Mouse (Mus musculus) midbrain, postnatal 0 days (tissue): Measurements from ENCODE around the gene Palld. TPM values are rescaled to one million over a fixed set of nuclear protein-coding genes. Genes with fewer than 3 reads are reported as not detected.

ENCODE experiments used
- ATAC-seq: fragments of 200-750 bp; cut with Nextera tagmentation; 2 replicates; pipeline ENCODE4 v1.8.0; 2017; ENCODE audit warnings: moderate number of reproducible peaks, mild to moderate bottlenecking, moderate TSS enrichment, moderate library complexity; ENCODE audit not compliant: low FRiP score
- DNase-seq: peaks from one replicate; pipeline ENCODE4 v3.0.0-alpha.2; 2015; ENCODE audit warnings: low spot score
- H3K27ac ChIP-seq: fragments of 300-500 bp; sonication (generic); 2 replicates; pipeline ENCODE4 v1.5.1; 2014; ENCODE audit warnings: low read depth, mild to moderate bottlenecking, low read length, mixed read lengths
- H3K27me3 ChIP-seq: fragments of 300-500 bp; sonication (generic); 2 replicates; pipeline ENCODE4 v1.6.1; 2014; ENCODE audit warnings: low read length, control low read depth, mixed read lengths; ENCODE audit not compliant: insufficient read depth
- H3K36me3 ChIP-seq: fragments of 300-500 bp; sonication (generic); 2 replicates; pipeline ENCODE4 v1.6.1; 2014; ENCODE audit warnings: low read length, control low read depth, mixed read lengths; ENCODE audit not compliant: insufficient read depth
- H3K4me1 ChIP-seq: fragments of 300-500 bp; sonication (generic); 2 replicates; pipeline ENCODE4 v1.6.1; 2014; ENCODE audit warnings: mild to moderate bottlenecking, control low read depth, antibody characterized with exemption, low read length, mixed read lengths; ENCODE audit not compliant: insufficient read depth
- H3K4me2 ChIP-seq: fragments of 300-500 bp; sonication (generic); 2 replicates; pipeline ENCODE4 v1.6.1; 2014; ENCODE audit warnings: low read depth, mild to moderate bottlenecking, low read length, mixed read lengths; ENCODE audit not compliant: poor library complexity, severe bottlenecking
- H3K4me3 ChIP-seq: fragments of 300-500 bp; sonication (generic); 2 replicates; pipeline ENCODE4 v1.5.1; 2014; ENCODE audit warnings: low read depth, mild to moderate bottlenecking, low read length, moderate library complexity
- H3K9ac ChIP-seq: fragments of 300-500 bp; sonication (generic); replicated peaks from 2 replicates; pipeline ENCODE4 v1.6.1; 2014; ENCODE audit warnings: mild to moderate bottlenecking, low read length, moderate library complexity, mixed read lengths; ENCODE audit not compliant: poor library complexity, severe bottlenecking
- H3K9me3 ChIP-seq: fragments of 300-500 bp; sonication (generic); 2 replicates; pipeline ENCODE4 v1.6.1; 2016; ENCODE audit warnings: low read length, control low read depth
- CTCF ChIP-seq: IDR thresholded peaks from 2 replicates; pipeline ENCODE4 v1.5.1; 2016; ENCODE audit warnings: antibody characterized with exemption, mild to moderate bottlenecking
- WGBS: fragments of 180-500 bp; shearing (Covaris S2); extraction: QIAGEN DNeasy Blood & Tissue Kit; methylation state at CpG from one replicate; pipeline ENCODE4 v1.1.7; 2014; 5-methylcytosine and 5-hydroxymethylcytosine counted together
- polyA plus RNA-seq: library from polyadenylated mRNA; unstranded; fragments of >200 nt; fragmentation: Nextera tagmentation; extraction: Ambion mirVana; gene quantifications from 2 replicates; pipeline ENCODE4 v1.2.1, GENCODE M21; 2015
- total RNA-seq: library from RNA; depleted of rRNA; stranded (reverse); fragments of >200 nt; gene quantifications from 2 replicates; pipeline ENCODE4 v1.2.3, GENCODE M21; 2014

The Palld gene
- total and polyA plus RNA-seq, 2 experiments from 2014 or later, result 3.9 to 10.8 TPM

DNA sequence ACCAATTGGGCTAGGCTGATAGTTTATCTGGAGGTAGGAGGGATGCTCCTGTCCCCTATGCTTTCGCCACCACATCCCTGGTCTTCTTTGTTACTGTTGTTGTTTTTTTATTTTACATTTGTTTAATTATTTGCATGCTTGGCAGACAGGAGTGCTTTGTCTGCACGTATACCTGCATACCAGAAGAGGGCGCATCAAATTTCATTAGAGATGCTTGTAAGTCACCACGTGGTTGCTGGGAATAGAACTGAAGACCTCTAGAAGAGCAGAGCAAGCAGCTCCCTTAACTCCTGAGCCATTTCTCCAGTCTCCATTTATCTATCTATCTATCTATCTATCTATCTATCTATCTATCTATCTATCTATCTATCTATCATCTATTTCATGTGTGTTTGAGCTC is 166.4 kb downstream of the Palld start:
- Histone ChIP-seq H3K27ac (no peak overlapping the region), H3K4me3 (no peak overlapping the region), H3K9ac (no peak overlapping the region), H3K27me3 (no peaks in the 10 kb centered on the region), H3K4me2 (no peak overlapping the region), H3K9me3 (no peaks in the 10 kb centered on the region), H3K36me3 (no peaks in the 10 kb centered on the region), H3K4me1 (no peaks in the 10 kb centered on the region)
- 61% methylated on average over 4 of the region's 4 CpGs for WGBS
- no peak for DNase-seq
- peak; percentile 50 for TF ChIP-seq CTCF
- ATAC-seq, result no peak

DNA sequence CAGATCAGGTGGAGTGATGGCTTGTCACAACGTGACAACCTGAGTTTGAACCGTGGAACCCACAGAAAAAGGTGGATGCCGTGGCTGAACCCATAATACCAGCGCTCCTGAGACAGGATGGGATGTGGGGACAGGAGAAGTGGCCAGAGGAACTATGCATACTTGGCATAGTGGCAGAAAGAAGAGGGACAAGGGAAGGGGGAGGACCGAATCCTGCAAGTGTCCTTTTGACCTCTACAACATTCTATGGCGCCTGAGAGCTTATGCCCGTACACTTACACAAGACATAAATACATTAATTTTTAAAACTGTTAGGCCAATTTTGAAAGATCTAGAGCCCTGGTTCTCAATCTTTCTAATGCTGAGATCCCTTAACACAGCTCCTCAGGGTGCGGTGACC is 168.3 kb downstream of the Palld start:
- no peak for TF ChIP-seq CTCF
- Histone ChIP-seq H3K9ac (no peak overlapping the region), H3K4me1 (no peaks in the 10 kb centered on the region), H3K27me3 (no peaks in the 10 kb centered on the region), H3K36me3 (no peaks in the 10 kb centered on the region), H3K4me2 (no peak overlapping the region), H3K9me3 (no peaks in the 10 kb centered on the region), H3K27ac (no peak overlapping the region), H3K4me3 (no peak overlapping the region)
- DNase-seq (no peak), ATAC-seq (no peak)
- WGBS, result 91% methylated on average over 8 of the region's 8 CpGs

DNA sequence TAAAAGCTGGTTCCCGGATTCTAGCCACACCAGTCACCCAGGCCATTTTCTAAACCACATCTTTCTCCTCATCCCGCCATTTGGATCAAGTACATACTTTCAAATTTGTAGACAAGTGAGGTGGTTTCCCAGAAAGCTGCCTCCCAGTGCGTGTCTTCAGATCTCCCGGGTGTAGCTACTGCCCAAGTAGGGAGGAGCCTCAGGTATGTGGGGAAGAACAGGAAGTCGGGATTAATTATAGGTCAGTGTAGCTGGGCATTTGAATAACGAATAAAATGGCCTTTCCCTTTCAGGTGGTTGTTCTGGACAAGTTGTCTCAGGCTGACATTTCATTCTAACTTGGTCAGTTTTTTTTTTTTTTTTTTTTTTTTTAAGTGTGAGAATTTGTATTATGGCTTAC is 170.3 kb downstream of the Palld start:
- Histone ChIP-seq H3K4me2 (no peak overlapping the region), H3K36me3 (no peaks in the 10 kb centered on the region), H3K4me3 (no peak overlapping the region), H3K4me1 (no peaks in the 10 kb centered on the region), H3K9me3 (no peaks in the 10 kb centered on the region), H3K27me3 (no peaks in the 10 kb centered on the region), H3K9ac (no peak overlapping the region), H3K27ac (no peak overlapping the region)
- no peak for DNase-seq
- 91% methylated on average over 6 of the region's 6 CpGs for WGBS
- TF ChIP-seq CTCF, result no peak
- ATAC-seq, result no peak

DNA sequence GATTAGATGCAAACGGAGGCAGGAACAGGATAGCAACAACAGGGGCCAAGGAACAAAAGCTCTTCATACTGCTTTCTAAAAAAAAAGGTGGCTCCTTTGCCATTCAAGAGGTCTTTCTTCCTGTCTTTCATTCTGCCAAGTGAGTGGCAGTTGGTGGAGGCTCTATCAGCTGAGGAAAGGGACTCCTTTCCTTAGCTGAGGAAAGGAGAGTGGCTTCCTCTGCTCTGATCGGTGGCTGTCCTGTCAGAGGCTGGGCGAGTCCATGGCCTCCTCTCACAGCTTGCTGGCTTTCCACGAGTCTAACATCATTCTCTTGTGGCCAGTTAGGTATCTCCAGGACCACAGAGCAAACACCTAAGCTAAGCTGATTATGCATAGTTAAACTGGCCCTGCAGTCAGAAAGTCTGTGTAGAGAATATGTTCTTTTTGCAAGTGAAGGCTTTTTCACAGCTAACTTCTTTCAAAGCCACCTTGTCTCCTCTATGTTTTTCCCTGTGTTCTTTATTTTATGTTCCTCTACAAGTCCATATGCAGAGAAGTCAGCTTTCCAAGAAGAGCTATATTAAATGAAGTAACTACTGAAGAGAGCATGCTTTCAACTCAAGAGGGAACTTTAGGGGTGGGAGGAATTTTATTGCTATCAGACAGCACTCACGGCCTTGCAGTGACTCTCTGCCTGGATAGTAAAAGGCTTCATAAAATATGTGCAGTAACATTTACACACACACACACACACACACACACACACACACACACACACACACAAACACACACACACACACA is 171.0 kb downstream of the Palld start:
- no peak overlapping the region for H3K4me2 ChIP-seq
- no peaks in the 10 kb centered on the region for H3K4me1 ChIP-seq
- no peaks in the 10 kb centered on the region for H3K36me3 ChIP-seq
- H3K9ac ChIP-seq, result no peak overlapping the region
- TF ChIP-seq CTCF, result no peak
- H3K27ac ChIP-seq, result no peak overlapping the region
- ATAC-seq (no peak), DNase-seq (no peak)
- no peaks in the 10 kb centered on the region for H3K9me3 ChIP-seq
- no peaks in the 10 kb centered on the region for H3K27me3 ChIP-seq
- 75% methylated on average over 5 of the region's 5 CpGs for WGBS
- no peak overlapping the region for H3K4me3 ChIP-seq

DNA sequence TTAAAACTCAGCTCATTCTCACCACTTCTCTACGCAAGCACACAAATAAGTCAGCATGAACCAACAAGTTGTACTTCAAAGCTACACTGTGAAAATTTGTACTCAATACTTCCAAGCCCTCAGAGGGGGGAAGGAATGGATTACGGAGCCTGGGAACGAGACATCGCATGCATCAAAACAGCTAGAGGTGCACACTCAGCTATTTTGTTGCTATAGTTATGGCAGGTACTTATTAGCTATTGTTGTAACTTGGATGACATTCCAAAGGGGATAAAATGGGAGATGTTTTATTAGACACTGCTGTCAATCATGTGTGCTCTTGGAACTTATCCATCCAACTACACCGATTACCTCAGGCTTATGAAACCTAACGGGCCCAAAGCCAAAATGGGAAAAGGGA is 171.8 kb downstream of the Palld start:
- H3K27ac ChIP-seq, result no peak overlapping the region
- H3K4me3 ChIP-seq, result no peak overlapping the region
- ATAC-seq (no peak), DNase-seq (no peak)
- TF ChIP-seq CTCF, result no peak
- no peaks in the 10 kb centered on the region for H3K27me3 ChIP-seq
- no peak overlapping the region for H3K4me2 ChIP-seq
- no peak overlapping the region for H3K9ac ChIP-seq
- 79% methylated on average over 6 of the region's 6 CpGs for WGBS
- H3K4me1 ChIP-seq, result no peaks in the 10 kb centered on the region
- no peaks in the 10 kb centered on the region for H3K9me3 ChIP-seq
- no peaks in the 10 kb centered on the region for H3K36me3 ChIP-seq

DNA sequence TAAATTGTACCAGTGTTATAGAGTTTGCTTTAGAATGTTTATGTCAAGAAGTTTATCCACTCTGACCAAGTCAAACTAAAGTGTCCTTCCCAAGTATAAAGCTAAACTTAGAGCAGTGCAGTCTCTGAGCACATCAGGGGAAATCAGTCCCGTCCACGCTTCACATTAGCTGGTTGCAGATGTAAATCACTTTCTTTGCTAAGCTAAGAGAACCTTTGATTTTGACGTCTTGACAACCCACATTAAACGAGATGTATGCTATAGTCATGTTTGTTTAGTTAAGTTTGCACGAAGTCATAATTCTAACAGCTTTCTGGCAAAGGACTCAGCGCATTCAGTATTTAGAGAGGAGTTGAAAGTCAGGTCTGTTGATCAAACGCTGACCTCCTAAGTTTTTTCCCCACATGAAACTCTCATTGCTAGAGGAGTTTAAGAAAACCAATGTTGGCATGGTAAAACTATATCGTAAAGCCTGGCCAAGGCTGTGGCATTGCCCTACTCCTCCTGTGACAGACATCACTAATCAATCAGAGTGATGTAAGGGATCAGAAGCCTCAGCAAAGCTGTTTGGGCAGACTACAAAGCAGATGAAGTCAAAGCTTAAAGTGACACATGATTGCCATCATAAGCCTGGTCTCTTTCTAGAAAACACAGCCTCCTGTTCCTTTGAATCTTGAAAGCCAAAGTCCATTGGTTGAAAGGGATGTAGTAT is 177.0 kb downstream of the Palld start:
- Histone ChIP-seq H3K9me3 (no peaks in the 10 kb centered on the region), H3K9ac (no peak overlapping the region), H3K27ac (no peak overlapping the region), H3K4me2 (no peak overlapping the region), H3K4me3 (no peak overlapping the region), H3K36me3 (no peaks in the 10 kb centered on the region), H3K27me3 (no peaks in the 10 kb centered on the region), H3K4me1 (no peaks in the 10 kb centered on the region)
- WGBS, result 86% methylated on average over 8 of the region's 8 CpGs
- no peak for DNase-seq
- no peak for ATAC-seq
- TF ChIP-seq CTCF, result no peak
